Mouse (Mus musculus) liver, postnatal 0 days (tissue): Measurements from ENCODE around the gene 4933414I15Rik.

Experiments
- CTCF ChIP-seq: sonication (generic); IDR thresholded peaks from 2 replicates; pipeline ENCODE4 v1.5.1; 2016; ENCODE audit warnings: antibody characterized with exemption, low read depth
- EP300 ChIP-seq: IDR thresholded peaks from 2 replicates; pipeline ENCODE4 v1.6.1; 2016; ENCODE audit warnings: antibody characterized with exemption, low read depth, mild to moderate bottlenecking

GRCm38 (mm10) chr11:50977216-50977615, 33.7 kb upstream of the 4933414I15Rik start:
- TF ChIP-seq CTCF, result peak; percentile 24; the same call in 1 of the 2 replicates
- no peak for TF ChIP-seq EP300
